Mouse (Mus musculus) cerebral cortex, adult 2 months (tissue): ENCODE data around the gene Mybbp1a.

Source experiments
- WGBS: fragments of 180-500 bp; shearing (Covaris S2); methylation state at CpG from one replicate; pipeline ENCODE4 v1.1.7; 2018; 5-methylcytosine and 5-hydroxymethylcytosine counted together

Mybbp1a gene

DNA sequence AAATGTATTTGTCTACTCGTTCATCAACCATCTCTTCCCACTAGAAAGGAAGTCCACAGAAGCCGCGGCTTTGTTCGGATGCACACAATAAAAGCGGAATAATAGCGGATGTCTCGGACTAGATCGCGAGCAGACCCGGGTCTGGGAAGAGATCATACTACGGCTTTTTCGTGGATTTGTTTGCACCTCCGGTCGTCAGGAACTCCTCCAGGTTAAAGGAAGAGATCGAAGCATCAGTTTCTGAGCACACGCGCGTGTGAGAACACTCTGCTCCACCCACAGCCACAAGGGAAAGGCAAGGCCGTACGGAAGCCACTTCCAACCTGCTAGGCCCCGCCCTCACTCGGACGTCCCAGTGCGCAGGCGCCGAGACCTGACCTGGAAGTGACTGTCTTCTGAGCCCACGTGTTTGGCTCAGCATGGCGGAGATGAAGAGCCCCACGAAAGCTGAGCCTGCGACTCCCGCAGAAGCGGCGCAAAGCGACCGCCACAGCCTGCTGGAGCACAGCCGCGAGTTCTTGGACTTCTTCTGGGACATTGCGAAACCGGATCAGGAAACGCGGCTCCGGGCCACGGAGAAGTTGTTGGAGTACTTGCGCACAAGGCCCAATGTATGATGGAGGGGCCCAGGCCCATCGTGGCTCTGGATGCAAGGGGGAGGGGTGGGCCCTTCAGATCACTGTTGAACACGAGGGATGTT lies at the start of gene Mybbp1a:
TSS of gene Mybbp1a (plus strand) at position 391 of the 700 bp plus-strand sequence.
- WGBS: under 1% methylated on average over 46 of the region's 46 CpGs

DNA sequence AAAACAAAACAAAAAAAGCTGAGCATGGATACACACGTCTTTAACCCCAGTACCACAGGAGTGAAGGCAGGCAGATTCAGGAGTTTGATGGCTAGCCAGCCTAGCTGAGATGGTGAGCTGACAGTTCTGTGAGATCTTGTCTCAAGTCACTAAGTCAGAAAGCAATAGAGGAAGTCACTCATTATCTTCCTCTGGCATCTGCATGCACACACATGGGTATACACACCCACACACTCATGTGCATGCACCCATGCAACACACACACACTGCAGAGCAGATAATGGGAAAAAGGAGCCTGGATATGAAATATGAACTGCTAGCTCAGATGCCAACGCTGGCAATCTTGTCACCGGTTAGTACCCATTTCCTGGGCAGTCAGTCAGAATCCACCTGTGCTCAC lies 47.9 kb upstream of the Mybbp1a start:
- 81% methylated on average over 3 of the region's 3 CpGs for WGBS

DNA sequence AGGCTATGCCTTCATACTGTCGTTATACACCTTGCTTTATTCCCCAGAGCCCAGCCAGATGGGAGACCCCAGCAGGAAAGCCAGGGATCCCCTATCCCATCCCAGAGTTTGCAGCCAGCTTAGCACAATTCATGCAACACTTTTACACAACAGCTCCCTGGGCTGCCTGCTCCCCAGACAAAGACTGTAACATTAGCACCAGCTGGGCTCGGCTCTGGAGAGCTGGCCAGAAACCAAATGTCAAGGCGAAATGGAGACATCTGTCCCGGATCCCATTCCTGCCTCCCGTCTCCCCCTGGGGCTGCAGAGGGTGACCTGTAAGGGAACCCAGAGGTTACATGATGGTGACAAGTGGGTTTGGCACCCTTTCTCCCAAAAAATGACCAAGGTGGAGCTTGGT lies 47.5 kb upstream of the Mybbp1a start:
- WGBS: 51% methylated on average over 5 of the region's 5 CpGs

- 91% methylated on average over 2 of the region's 2 CpGs for WGBS
Observed at GRCm38 (mm10) chr11:72394694-72395093, 46.5 kb upstream of the Mybbp1a start.

- 96% methylated on average over 6 of the region's 6 CpGs for WGBS
Observed at GRCm38 (mm10) chr11:72395652-72396051, 45.5 kb upstream of the Mybbp1a start.

DNA sequence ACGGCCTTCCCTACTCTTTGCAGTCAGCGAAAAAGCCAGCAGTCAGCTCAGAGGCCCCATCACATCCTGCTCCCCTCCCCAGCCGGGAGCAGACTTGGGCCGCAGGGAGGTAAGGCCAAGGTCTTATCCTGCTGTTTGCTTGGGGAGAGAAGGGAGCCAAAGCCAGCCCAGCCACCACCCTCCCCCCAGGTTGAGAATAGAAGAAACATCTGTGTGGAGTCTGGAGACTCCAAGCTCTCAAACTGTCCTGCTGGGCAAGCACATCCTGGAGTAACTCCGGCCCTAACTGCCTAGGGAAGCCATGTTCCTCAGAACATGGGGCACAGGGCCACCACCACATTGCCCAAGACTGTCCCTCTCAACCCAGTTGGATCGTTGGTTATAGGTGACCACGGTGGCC lies 44.5 kb upstream of the Mybbp1a start:
- 81% methylated on average over 7 of the region's 7 CpGs for WGBS

DNA sequence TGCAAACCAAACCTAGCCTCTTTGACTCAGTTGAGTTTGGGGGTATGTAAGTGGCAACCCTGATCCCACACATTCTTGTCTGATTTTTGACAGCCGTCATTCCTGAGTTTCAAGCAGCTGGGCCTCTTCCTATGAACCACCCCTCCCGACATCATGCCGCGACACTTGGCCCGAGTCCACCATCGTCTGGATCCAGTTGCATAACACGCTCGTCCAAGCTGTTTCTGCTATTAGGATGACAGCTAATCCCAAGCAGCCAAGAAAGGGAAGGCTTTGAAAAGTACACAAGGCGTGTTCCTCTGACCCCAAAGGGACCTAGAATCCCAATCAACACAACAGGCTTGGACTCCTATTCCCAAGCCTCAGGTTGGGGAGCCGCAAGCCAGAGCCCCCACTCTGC lies 44.1 kb upstream of the Mybbp1a start:
- 74% methylated on average over 10 of the region's 10 CpGs for WGBS

DNA sequence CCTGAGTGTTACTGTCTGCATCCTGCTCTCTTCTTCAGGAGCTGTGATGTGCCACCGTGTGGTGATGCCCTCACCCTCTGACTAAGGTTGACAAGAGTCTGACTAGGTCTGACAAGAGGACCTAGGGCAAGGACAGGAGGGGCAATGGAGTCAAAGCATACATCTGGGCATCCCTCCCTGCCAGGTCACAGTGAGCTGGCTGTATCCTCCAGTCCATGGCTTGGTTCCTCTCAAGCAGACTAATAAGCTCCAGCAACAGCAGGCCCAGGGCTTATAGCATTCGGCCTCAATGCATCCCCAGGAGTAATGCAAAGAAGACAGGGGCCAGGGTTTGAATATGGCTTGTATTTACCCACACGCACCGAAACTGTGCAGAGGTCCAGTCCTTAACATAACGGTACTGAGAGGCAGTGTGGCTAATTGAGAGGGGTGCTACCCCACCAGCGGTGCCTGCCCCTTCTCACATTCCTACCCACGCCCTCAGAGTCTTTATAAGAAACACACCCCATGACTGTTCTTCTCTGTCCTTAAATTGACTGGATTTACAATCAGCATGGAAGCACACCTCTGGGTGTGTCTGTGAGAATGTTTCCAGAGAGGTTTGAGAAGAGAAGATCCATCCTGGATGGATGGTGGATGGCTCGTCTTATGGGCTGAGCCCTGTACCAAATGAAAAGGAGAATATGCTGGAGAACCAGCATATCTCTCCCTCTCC lies 43.2 kb upstream of the Mybbp1a start:
- 92% methylated on average over 8 of the region's 8 CpGs for WGBS

- WGBS: 98% methylated on average over 12 of the region's 12 CpGs
Observed at GRCm38 (mm10) chr11:72401068-72401467, 40.1 kb upstream of the Mybbp1a start.

DNA sequence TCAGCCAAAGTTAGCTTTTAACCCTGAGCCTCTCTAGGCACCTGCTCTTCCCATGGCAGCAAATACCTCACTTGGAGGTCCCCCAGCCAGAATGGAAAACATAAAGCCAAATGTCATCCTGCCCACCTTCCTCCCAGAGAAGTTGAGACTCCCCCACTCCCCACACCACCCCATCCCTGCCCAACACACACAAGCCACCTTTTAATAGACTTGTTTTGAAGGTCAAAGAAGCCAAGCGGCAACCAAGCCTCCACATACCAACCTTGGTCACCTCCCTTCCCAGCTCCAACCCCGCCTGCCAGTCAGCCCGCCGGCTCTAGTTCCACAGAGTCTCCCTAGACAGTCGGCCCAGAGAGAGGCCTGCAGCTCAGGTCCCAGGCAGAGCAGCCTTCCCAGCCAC lies 39.1 kb upstream of the Mybbp1a start:
- WGBS: 90% methylated on average over 5 of the region's 5 CpGs

DNA sequence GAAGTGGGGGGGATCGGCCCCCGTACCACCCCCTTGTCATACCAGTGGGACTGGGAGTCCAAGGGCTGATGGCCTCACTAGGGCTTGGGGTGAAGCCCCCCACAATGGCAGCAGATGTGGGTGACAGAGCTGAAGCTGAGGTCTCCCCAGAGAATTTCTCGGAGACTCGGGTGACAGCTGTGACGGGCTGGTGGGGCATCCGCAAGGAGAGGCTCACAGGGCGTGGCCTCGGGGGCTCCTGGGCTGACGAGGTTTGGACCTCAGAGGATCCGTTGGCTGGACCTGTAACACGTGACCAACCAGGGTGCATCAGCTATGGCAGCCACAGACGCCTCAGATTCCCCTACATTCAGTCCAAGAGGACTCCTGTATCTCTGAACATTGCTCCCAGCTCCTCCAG lies 38.2 kb upstream of the Mybbp1a start:
- WGBS: 91% methylated on average over 12 of the region's 12 CpGs

GRCm38 (mm10) chr11:72405532-72405931 lies 35.6 kb upstream of the Mybbp1a start:
- WGBS: 69% methylated on average over 4 of the region's 4 CpGs

GRCm38 (mm10) chr11:72406079-72406675 lies 35.0 kb upstream of the Mybbp1a start:
- WGBS: 83% methylated on average over 8 of the region's 8 CpGs

GRCm38 (mm10) chr11:72407081-72407480 lies 34.1 kb upstream of the Mybbp1a start:
- WGBS: 71% methylated on average over 3 of the region's 3 CpGs

- 71% methylated on average over 7 of the region's 7 CpGs for whole genome bisulfite sequencing
Observed at GRCm38 (mm10) chr11:72407574-72407973, 33.6 kb upstream of the Mybbp1a start.

DNA sequence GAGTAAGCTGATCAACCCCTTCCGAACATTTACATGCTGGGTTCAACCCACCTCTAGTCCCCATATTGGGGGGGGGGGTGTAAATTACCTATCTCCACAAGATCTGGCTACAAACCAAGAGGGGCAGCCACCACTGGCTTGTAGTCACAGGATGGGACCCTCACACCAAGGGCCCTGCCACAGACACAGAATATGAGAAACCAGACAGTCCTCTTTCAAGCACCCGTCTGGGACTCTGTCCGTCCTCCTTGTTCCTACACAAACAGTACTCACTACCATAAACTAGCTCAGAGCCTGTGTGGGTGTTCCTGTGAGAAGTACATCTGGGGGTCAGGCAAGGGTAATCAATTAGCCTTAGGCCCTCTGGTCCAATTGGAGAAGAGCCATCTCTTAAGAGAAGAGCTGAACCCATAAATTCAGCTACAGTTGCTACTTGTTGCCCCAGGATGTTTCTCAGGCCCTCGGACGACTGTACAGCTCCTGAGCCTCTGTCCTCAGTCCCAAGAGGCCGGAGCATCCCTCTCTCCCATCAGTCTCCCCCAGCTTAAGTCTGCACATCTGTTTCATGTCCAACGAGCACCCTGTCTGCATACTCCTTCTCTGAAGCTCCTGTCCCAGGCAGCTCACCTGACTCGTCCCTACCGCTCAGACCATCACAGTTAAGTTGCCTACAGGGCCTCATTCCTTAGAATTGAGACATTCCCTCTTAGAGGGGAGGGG lies 32.5 kb upstream of the Mybbp1a start:
- WGBS: 88% methylated on average over 9 of the region's 9 CpGs

DNA sequence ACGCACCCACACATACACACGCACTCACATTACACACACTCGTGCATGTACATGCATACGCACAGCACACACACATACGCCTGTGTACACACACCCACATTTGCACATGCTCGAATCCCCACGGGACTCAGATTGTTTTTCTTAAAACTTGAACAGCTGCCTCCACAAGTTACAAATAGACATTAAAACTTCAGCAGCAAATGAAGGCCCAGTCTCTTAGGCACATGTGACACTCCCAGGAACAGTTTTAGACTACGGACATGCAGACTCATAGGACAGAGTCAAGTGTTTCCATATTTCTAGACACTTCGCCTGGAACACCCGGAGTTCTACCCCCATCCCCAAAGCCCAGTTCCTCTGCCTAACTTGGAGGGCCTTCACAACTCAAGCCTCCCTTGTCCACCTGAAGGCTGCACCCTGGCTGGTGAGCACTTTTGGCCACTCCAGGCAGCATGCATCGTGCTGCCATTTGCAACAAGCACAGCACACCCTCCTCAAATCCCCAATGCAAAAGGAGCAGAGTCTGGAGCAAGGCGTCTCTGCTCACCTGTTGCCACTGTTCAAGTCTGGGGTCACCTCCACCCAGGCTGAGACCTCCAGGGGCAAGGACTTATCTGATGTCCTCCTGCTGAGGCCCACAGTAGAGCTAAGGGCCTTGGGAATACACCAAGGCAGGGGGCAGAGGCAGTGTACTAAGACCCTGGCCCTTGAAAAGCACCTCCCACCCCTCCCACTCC lies 31.3 kb upstream of the Mybbp1a start:
- WGBS: 81% methylated on average over 12 of the region's 12 CpGs

DNA sequence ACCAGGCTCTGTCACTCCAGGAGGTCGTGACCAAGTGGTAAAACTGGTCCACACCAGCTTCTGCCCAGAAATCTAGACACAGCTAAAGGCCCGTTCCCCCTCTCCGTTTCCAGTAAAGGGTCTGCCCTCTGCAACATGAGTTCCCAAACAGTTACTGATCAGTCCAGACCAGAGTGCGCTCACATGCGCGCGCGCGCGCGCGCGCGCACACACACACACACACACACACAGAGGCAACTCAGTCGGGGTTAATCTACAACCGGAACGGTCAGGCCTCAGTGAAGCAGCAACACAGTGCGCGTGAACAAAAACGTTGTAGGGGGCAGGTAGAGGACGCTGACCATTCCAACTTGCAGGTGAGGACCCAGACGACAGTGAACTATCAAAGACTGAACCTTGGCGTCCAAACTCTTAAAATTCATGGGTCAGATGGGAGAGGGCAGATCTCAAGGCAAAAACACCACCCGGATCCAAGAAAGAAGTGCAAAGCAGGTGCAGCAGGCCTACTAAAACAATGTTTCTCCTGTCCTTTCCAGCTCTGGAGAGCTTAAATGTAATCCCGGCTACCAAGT lies 30.5 kb upstream of the Mybbp1a start:
- 17% methylated on average over 25 of the region's 25 CpGs for WGBS

DNA sequence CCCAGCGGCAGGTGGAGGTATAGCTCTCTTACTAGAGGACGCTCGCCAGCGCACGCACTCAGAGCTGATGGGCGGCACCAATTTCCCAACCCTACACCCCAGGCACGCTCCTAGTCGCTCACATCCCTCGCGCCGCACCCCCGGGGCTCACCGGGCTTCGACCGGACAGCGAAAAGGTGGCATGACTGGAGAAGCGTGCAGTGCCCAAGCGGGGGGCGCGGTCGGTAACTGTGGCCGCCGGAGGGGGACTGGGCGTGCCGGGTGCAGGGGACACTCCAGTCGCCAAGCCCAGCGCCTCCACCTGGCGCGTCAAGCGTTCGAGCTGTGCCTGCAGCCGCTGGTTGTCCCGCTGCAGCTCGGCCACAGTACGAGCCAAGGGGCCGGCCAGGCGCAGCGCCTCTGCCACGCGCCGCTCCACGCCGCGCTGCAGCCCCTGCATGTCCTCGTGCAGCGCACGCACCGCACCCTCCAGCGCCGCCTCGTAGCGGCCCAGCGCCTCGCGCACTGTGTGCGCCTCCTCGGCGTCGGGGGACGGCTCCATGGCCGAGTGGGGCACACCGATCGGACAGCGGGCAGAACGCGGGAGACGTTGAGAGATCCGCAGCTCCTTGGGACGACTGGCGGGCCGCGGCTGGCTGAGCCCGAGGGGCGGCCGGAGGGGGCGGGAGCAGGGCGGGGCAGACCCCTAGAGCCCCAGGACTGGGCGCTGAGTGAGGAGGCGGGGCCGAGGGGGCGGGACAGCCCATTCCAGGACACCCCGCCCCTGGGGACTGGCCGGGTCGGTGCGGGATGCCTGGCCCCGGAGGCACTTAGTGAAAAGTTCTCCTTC lies 29.8 kb upstream of the Mybbp1a start, which contains the start of gene Smtnl2:
TSS of gene Smtnl2 (minus strand) at position 621 of the 829 bp plus-strand sequence.
- under 1% methylated on average over 86 of the region's 86 CpGs for WGBS

DNA sequence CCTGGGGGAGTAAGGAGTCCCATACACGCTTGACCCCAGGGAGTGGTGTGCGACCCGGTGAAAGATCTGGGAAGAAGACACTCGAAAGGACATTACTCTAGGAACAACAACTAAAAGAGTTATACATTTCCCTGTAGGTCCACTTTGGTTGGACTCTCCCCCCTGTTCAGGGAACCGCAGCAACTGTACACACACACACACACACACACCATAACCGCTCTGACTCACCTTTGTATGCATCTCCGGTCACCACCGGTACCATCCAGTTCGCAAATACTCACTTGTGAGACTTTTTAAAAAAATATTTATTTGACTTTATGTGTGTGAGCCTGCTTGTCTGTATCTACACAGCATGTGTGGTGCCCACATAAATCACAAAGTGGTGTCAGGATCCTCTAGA lies 29.2 kb upstream of the Mybbp1a start:
- WGBS: 50% methylated on average over 9 of the region's 9 CpGs
